Mouse (Mus musculus): ENCODE results near the gene Kiss1. TPM values are rescaled to one million over a fixed set of nuclear protein-coding genes. Genes with fewer than 3 reads are reported as not detected.

Kiss1 gene
- total and polyA plus RNA-seq, 3 experiments, result not detected

DNA sequence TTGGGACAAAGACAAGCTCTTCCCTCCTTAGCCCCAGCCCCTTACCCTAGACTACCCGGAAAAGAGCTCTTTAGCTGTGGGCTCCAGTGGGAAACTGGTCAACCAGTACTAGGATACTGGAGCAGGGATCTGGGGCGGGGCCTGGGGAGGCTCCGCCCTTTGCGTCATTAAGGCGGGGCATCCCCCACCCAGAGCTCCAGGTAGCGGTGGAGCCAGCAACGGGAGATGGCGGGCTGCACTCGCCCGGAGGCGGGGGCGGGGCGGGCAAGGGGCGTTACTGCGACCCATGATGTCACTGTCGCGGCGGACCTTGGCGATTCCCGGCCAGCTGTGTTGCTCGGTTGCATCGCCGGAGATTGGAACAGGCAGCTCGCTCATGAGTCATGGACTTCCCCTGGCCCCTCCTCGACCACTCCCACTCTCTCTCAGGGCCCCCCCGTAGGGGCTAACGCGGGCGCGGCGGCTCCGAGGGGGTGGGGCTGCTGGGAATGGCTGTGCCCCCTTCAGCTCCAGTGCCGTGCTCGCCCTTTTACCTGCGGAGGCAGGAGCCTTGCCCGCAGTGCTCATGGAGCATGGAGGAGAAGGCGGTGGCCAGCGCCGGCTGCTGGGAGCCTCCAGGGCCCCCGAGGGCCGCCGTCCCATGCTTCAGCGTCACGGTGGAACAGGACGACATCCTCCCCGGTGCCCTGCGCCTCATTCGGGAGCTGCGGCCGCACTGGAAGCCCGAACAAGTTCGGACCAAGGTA is 41.8 kb downstream of the Kiss1 start, which contains the start of gene Etnk2:
Gene Etnk2, plus strand, starts transcription at position 297 of the 746 bp plus-strand sequence.
- TF ChIP-seq MAX (IDR thresholded peaks at IDR 0.05; ENCODE audit: low read length) (no peak), ETS1 (conservative IDR thresholded peaks at IDR 0.05; ENCODE audit: low read depth, low read length) (peak; percentile 46), TCF12 (IDR thresholded peaks at IDR 0.05; ENCODE audit: low read depth, low read length) (peak; percentile 11; the same call in 1 of the 2 replicates), RCOR1 (conservative IDR thresholded peaks at IDR 0.05; ENCODE audit: low read depth, low read length) (no peak), E2F4 (IDR thresholded peaks at IDR 0.05; ENCODE audit: insufficient replicate concordance, low read depth, low read length) (no peak), POLR2A (IDR thresholded peaks at IDR 0.05; ENCODE audit: low read depth, low read length) (no peak), MAZ (IDR thresholded peaks at IDR 0.05; ENCODE audit: low read depth, low read length) (no peak), NELFE (IDR thresholded peaks at IDR 0.05; ENCODE audit: low read depth, low read length) (no peak), IRF4 (IDR thresholded peaks at IDR 0.05; ENCODE audit: low read depth, low read length) (no peak)
- Histone ChIP-seq H3K36me3 (replicated peaks in 1 of 2; ENCODE audit: control insufficient read depth in 1 of 2, insufficient read depth in 1 of 2, low read length in 1 of 2) (no peaks in the 10 kb centered on the region), H3K4me3 (replicated peaks in 1 of 3; ENCODE audit: low read depth in 2 of 3, low read length in 2 of 3, poor library complexity in 1 of 3) (peak within 1 kb of the TSS; percentile 28 to 58 (median 33)), H3K9me3 (replicated peaks; ENCODE audit: low read length) (peaks cover 7% of the 10 kb centered on the region), H3K4me1 (ENCODE audit: control insufficient read depth in 1 of 2, insufficient read depth in 2 of 2) (peaks cover 9 to 22% of the 10 kb centered on the region in 2 experiments; a peak in 3 of 4 replicates), H3K9ac (ENCODE audit: insufficient read depth, low read depth) (no peak within 1 kb of the TSS), H3K27ac (ENCODE audit: insufficient read depth, low read depth) (no peak within 1 kb of the TSS), H3K4me2 (ENCODE audit: insufficient read depth, low read depth, poor library complexity, severe bottlenecking) (peak within 1 kb of the TSS; percentile 67), H3K79me2 (replicated peaks; ENCODE audit: control insufficient read depth, extremely low read depth, insufficient read depth, poor library complexity, severe bottlenecking) (no peaks in the 10 kb centered on the region), H3K27me3 (replicated peaks) (peaks cover 92% of the 10 kb centered on the region)
- DNase-seq (ENCODE audit: extremely low read depth), result peak; percentile 34
- in situ Hi-C loops (cut with MboI; ENCODE audit: low pct_ligation_motif_present, low pct_unique_long_range_greater_than_20kb, low sequenced_read_pairs), result loop anchor here (25.0 kb wide), 1 partner anchor 326 kb away; the partner anchor contains the start of genes Mdm4 and Pik3c2b
- dilution Hi-C loops (cut with MboI; ENCODE audit: extremely low pct_ligation_motif_present, extremely low pct_unique_long_range_greater_than_20kb, low sequenced_read_pairs), result no loop called here

DNA sequence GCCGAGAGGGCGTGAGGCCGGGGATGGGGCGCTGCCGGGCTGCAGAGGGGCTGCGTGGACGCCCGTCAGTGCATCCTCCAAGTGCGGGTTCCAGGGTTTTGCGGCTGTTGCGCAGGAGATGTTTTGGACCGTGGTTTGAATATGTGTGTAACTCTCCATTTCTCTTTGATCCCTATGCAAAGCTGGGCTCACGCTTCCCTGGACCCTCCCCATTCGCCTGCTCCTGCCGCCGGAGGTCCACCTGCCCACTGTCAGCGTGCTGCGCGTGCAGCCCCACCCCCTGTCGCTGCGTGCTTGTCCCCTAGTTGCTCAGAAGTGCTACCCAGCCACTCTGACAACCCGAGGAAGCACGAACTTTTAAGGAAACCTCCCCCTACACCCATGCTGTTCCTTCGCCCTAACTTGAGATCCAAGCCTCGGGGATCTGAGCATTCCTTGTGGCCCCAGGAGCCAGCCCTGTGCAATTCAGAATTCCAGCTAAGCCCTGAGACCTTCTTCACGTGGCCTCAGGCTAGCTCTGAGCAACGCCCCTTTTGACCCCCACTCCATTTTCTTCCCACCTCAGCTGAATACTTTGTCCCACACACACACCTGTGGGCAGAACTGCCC is 42.5 kb downstream of the Kiss1 start:
- peaks cover 7% of the 10 kb centered on the region for H3K9me3 ChIP-seq (replicated peaks; ENCODE audit: low read length)
- H3K4me1 ChIP-seq (ENCODE audit: control insufficient read depth in 1 of 2, insufficient read depth in 2 of 2), result peaks cover 9 to 26% of the 10 kb centered on the region in 2 experiments; a peak in 3 of 4 replicates
- in situ Hi-C loops (cut with MboI; ENCODE audit: low pct_ligation_motif_present, low pct_unique_long_range_greater_than_20kb, low sequenced_read_pairs), result loop anchor here (25.0 kb wide), 1 partner anchor 327 kb away; the partner anchor contains the start of genes Mdm4 and Pik3c2b
- H3K9ac ChIP-seq (ENCODE audit: insufficient read depth, low read depth), result no peak overlapping the region
- TF ChIP-seq CHD2 (IDR thresholded peaks at IDR 0.05; ENCODE audit: low read length), result no peak
- no peak for TF ChIP-seq USF2 (conservative IDR thresholded peaks at IDR 0.05; ENCODE audit: low read depth, low read length)
- TF ChIP-seq SMC3 (IDR thresholded peaks at IDR 0.05; ENCODE audit: low read depth, low read length), result no peak
- TF ChIP-seq RCOR1 (conservative IDR thresholded peaks at IDR 0.05; ENCODE audit: low read depth, low read length), result no peak
- no peak for TF ChIP-seq MEF2A (IDR thresholded peaks at IDR 0.05; ENCODE audit: borderline replicate concordance, low read depth, low read length)
- no peak for TF ChIP-seq CHD1 (IDR thresholded peaks at IDR 0.05; ENCODE audit: low read depth, low read length)
- TF ChIP-seq E2F4 (IDR thresholded peaks at IDR 0.05; ENCODE audit: insufficient replicate concordance, low read depth, low read length), result no peak
- no peak for TF ChIP-seq MAX (IDR thresholded peaks at IDR 0.05; ENCODE audit: low read length)
- TF ChIP-seq ELF1 (IDR thresholded peaks at IDR 0.05; ENCODE audit: low read depth, low read length), result no peak
- no peak for TF ChIP-seq EP300 (IDR thresholded peaks at IDR 0.05; ENCODE audit: low read length)
- TF ChIP-seq NRF1 (IDR thresholded peaks at IDR 0.05; ENCODE audit: low read depth, low read length), result no peak
- no peak for TF ChIP-seq ETS1 (conservative IDR thresholded peaks at IDR 0.05; ENCODE audit: low read depth, low read length)
- no peak for TF ChIP-seq ZMIZ1 (IDR thresholded peaks at IDR 0.05; ENCODE audit: low read depth, low read length)
- TF ChIP-seq MYC (IDR thresholded peaks at IDR 0.05; ENCODE audit: low read depth, low read length), result no peak
- no peak for TF ChIP-seq POLR2AphosphoS2 (IDR thresholded peaks at IDR 0.05; ENCODE audit: low read depth, low read length)
- TF ChIP-seq SIN3A (IDR thresholded peaks at IDR 0.05; ENCODE audit: low read length), result no peak
- TF ChIP-seq IRF4 (IDR thresholded peaks at IDR 0.05; ENCODE audit: low read depth, low read length), result no peak
- no peak for TF ChIP-seq USF1 (IDR thresholded peaks at IDR 0.05; ENCODE audit: low read depth, low read length)
- TF ChIP-seq BHLHE40 (IDR thresholded peaks at IDR 0.05; ENCODE audit: low read depth, low read length), result no peak
- H3K79me2 ChIP-seq (replicated peaks; ENCODE audit: control insufficient read depth, extremely low read depth, insufficient read depth, poor library complexity, severe bottlenecking), result no peaks in the 10 kb centered on the region
- H3K4me3 ChIP-seq (replicated peaks in 1 of 3; ENCODE audit: low read depth in 2 of 3, low read length in 2 of 3, poor library complexity in 1 of 3), result peak overlapping the region in 2 of 3 experiments; percentile 33 to 58
- H3K27ac ChIP-seq (ENCODE audit: insufficient read depth, low read depth), result no peak overlapping the region
- H3K27me3 ChIP-seq (replicated peaks), result peaks cover 92% of the 10 kb centered on the region
- no peaks in the 10 kb centered on the region for H3K36me3 ChIP-seq (replicated peaks in 1 of 2; ENCODE audit: control insufficient read depth in 1 of 2, insufficient read depth in 1 of 2, low read length in 1 of 2)
- dilution Hi-C loops (cut with MboI; ENCODE audit: extremely low pct_ligation_motif_present, extremely low pct_unique_long_range_greater_than_20kb, low sequenced_read_pairs), result no loop called here
- no peak for DNase-seq (ENCODE audit: extremely low read depth)
- H3K4me2 ChIP-seq (ENCODE audit: insufficient read depth, low read depth, poor library complexity, severe bottlenecking), result peak overlapping the region; percentile 67

Data from CH12.LX (cell line).